Mouse (Mus musculus) megakaryocyte, embryonic 14.5 days (primary cell): ENCODE data around the gene Slc43a3. TPM values are rescaled to one million over a fixed set of nuclear protein-coding genes. Genes with fewer than 3 reads are reported as not detected.
A peak's percentile ranks its signal among the peaks of the same experiment; 100 is the strongest.

ENCODE experiments used
- H3K27me3 ChIP-seq: replicated peaks from 2 replicates; pipeline ENCODE3; 2012; ENCODE audit warnings: inconsistent platforms
- H3K36me3 ChIP-seq: replicated peaks from 2 replicates; pipeline ENCODE3; 2012; ENCODE audit warnings: low read length, inconsistent platforms, mixed read lengths
- H3K4me1 ChIP-seq: 2 replicates; pipeline ENCODE4 v1.6.1; 2012; ENCODE audit warnings: inconsistent platforms
- H3K4me3 ChIP-seq: replicated peaks from 2 replicates; pipeline ENCODE3; 2012; ENCODE audit warnings: moderate library complexity, mild to moderate bottlenecking, inconsistent platforms
- H3K9me3 ChIP-seq: 2 replicates; pipeline ENCODE4 v1.6.1; 2012; ENCODE audit warnings: inconsistent platforms
- FLI1 ChIP-seq: IDR thresholded peaks from 2 replicates; pipeline ENCODE4 v1.6.1; 2012; ENCODE audit warnings: low read length, inconsistent platforms, mixed read lengths
- GATA1 ChIP-seq: IDR thresholded peaks from 3 replicates; pipeline ENCODE4 v1.6.1; 2012; ENCODE audit warnings: mixed read lengths, low read length, inconsistent platforms, borderline replicate concordance
- polyA plus RNA-seq: library from polyadenylated mRNA; stranded (reverse); fragments of >175 nt; gene quantifications from 2 replicates; pipeline ENCODE4 v1.2.3, GENCODE M21; 2012; ENCODE audit warnings: low replicate concordance; ENCODE audit not compliant: insufficient read depth

Slc43a3 gene
- polyA plus RNA-seq, 1 experiment, result 4.4 TPM

DNA sequence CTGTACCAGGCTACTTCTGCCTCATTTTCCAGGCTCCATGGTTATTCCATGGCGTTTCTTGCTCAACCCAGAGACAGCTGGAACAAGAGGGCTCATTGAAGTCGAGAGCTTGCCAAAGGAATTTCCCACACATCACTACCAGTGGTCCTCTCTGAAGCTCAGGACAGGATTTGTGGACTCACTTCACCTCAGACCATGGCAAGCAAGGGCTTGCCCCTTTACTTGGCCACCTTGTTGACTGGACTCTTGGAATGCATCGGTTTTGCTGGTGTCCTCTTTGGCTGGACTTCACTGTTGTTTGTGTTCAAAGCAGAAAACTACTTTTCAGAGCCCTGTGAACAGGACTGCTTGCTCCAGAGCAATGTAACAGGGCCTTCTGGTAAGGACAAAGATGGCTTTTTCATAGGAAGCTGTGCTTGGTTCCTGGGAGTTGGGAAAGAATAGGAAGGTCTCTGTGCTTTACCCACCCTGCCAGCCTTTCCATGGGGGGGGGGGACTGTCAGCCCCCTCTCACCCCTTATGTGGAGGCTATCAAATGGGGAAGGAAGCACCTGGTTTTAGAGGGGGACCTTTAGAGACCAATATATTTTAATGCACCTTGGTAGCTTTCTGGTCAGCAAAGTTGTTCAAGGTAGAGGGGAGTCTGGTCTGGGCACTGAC, 1.2 kb downstream of the Slc43a3 start:
- H3K36me3 ChIP-seq, result peaks cover 31% of the 10 kb centered on the region
- peaks cover 38% of the 10 kb centered on the region for H3K4me1 ChIP-seq
- H3K27me3 ChIP-seq, result no peaks in the 10 kb centered on the region
- no peak for TF ChIP-seq FLI1
- no peak for TF ChIP-seq GATA1
- 0 out of 2 replicates have a peak, but pooled peaks cover 6% of the 10 kb centered on the region for H3K9me3 ChIP-seq
- peak overlapping the region; percentile 92 for H3K4me3 ChIP-seq

DNA sequence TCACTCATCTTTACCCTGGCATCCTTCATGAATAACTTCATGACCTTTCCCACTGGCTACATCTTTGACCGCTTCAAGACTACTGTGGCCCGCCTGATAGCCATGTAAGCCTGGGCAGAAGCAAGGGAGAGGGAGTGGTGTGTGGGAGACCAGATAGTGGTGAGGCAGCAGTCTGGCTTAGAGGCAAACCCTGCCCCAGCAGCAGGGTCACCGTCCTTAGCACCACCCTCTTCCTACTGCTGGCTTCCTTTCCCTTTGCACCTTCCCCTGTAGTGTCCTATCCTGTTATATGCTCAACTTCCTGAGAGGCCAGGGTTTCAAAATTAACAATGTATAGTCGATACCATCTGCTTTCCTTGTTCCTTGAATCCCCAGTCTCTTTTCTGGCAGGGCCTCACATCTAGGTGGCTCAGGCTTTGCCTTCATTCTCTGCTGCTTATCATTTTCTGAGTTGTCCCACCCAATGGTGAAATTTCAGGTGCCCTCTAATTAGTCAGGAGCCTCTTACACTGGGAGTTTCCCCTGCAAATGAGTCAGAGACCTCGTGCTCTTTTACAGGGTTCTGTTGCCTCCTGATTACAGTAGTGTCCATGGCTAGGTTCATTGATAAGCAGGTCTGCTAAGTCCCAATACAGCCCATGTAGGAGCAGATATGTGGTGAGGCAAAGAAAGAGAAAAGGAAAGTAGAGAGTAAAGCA, 2.0 kb downstream of the Slc43a3 start:
- Histone ChIP-seq H3K9me3 (no peaks in the 10 kb centered on the region), H3K4me3 (peak overlapping the region; percentile 92), H3K36me3 (peaks cover 35% of the 10 kb centered on the region), H3K27me3 (no peaks in the 10 kb centered on the region), H3K4me1 (peaks cover 38% of the 10 kb centered on the region)
- TF ChIP-seq GATA1, result no peak

DNA sequence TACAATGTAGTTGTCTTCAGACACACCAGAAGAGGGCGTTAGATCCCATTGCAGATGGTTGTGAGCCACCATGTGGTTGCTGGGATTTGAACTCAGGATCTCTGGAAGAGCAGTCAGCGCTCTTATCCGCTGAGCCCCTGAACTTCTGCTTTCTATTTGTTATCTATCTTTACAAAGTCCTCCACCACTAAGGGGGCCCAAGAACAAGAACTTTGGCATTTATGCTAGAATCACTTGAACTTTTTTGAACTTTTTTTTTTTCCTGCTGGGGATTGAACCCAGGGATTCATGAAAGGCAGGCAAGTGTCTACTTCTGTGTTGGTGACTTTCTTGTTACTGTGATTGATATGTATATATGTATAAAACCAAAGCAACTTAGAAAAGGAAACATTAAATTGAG, 2.9 kb downstream of the Slc43a3 start:
- Histone ChIP-seq H3K27me3 (no peaks in the 10 kb centered on the region), H3K4me3 (no peak overlapping the region), H3K4me1 (peaks cover 34% of the 10 kb centered on the region), H3K36me3 (peaks cover 44% of the 10 kb centered on the region), H3K9me3 (no peaks in the 10 kb centered on the region)
- TF ChIP-seq GATA1 (no peak), FLI1 (no peak)

DNA sequence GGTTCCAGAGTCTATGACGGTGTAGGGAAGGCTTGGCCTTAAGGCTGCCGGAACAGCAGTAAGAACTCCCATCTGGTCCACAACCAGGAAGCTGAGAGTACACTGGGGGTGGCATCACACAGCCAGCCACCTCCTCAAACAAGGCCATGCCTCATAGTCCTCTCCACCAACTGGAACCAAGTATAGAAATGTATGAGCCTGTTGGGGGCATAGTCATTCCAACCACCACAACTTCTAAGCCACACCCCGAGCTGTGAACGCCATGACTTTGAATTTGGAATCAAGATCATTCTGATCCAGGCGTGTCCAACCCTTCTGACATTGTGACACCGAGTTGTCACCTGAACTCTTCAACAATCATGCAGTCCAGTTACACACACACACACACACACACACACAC, 3.3 kb downstream of the Slc43a3 start:
- no peaks in the 10 kb centered on the region for H3K9me3 ChIP-seq
- H3K4me3 ChIP-seq, result no peak overlapping the region
- H3K4me1 ChIP-seq, result peaks cover 31% of the 10 kb centered on the region
- peaks cover 48% of the 10 kb centered on the region for H3K36me3 ChIP-seq
- TF ChIP-seq GATA1 (no peak), FLI1 (no peak)
- H3K27me3 ChIP-seq, result no peaks in the 10 kb centered on the region

DNA sequence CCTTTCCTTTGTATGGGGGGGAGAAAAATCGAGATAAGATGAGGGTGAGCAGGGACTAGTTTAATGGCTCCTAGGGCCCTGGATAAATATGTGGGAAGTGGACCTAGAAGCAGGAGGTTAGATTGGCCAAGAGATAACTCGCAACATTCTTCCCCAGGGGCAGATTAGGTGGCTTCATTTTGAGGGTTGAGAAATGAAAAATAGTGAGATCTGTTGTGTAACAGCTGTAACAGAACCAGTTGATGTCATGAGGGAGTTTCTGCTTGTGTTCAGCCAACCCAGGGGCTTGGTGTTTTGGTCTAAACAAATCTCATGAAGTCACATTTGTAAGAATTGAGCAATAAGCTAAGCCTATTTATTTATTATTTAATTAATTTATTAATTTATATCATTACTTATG, 5.0 kb downstream of the Slc43a3 start:
- Histone ChIP-seq H3K4me3 (no peak overlapping the region), H3K36me3 (peaks cover 64% of the 10 kb centered on the region), H3K4me1 (peaks cover 30% of the 10 kb centered on the region), H3K27me3 (no peaks in the 10 kb centered on the region), H3K9me3 (no peaks in the 10 kb centered on the region)
- TF ChIP-seq FLI1 (no peak), GATA1 (no peak)

DNA sequence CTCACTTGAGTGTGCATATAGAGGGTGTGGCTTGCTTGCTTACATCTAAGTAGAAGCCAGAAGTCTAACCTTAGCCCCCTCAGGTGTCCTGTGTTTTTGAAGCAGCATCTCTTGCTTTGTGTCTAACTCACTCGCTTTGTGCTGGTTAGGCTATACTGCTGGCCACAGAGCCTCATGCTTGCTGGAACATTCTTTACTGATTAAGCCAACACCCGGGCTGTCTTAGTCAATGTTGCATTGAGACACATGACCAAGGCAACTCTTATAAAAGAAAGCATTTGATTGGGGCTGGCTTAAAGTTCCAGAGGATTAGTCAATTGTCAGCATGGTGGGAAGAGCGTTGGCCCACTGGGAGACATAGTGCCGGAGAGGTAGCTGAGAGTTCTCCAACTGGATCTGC, 5.4 kb downstream of the Slc43a3 start:
- Histone ChIP-seq H3K36me3 (peaks cover 69% of the 10 kb centered on the region), H3K27me3 (no peaks in the 10 kb centered on the region), H3K9me3 (no peaks in the 10 kb centered on the region), H3K4me3 (no peak overlapping the region), H3K4me1 (peaks cover 26% of the 10 kb centered on the region)
- TF ChIP-seq FLI1, result no peak
- TF ChIP-seq GATA1, result no peak

DNA sequence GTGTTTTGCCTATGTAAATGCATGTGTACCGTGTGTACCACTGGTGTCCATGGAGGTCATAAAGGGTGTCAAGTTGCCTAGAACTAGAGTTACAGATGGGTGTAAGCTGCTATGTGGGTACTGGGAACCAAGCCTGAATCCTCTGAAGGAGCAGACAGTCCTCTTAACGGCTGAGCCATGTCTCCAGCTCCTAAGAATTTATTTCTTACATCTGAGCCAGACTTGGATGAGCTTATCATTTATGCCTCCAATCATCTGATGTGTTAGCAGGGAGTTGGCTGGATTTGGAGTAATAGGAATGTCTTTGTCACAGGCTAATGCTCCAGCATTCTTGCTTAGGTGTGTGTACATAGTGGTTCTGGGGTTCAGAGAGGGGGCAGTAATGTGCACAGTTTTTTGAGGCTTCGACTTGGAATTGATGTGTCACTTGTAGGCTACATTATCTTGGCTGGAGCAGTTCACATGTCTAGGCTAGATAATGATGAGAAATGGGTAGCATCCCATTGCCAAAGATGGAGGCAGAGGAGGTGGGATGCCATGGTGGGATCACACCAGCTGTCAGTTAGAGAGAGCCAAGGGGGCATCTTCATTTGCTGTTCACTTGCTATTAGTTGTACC, 10.9 kb downstream of the Slc43a3 start:
- H3K27me3 ChIP-seq, result no peaks in the 10 kb centered on the region
- peaks cover 96% of the 10 kb centered on the region for H3K36me3 ChIP-seq
- H3K4me3 ChIP-seq, result no peak overlapping the region
- H3K4me1 ChIP-seq, result peaks cover 6% of the 10 kb centered on the region; the same call in 1 of the 2 replicates
- TF ChIP-seq GATA1, result no peak
- no peak for TF ChIP-seq FLI1
- H3K9me3 ChIP-seq, result no peaks in the 10 kb centered on the region

DNA sequence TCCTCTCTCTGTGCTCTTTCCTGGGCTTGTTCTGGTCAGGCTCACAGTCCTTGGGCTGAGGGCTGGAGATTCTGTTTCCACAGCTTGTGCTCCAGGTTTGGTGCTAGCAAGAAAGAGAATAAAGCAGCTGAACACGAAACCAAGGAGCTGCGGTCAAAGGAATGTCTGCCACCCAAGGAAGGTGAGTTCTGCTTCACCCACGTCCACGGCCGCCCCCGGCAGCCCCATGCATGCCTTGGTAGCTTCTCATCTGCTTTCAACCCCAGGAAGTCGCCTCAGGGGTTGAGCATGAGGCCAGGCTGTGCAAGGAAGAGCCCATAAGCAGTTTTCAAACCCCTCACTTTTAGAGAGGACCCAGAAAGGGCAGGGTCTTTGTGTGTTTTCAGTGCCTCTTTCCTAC, 11.9 kb downstream of the Slc43a3 start:
- Histone ChIP-seq H3K36me3 (peaks cover 98% of the 10 kb centered on the region), H3K4me1 (peaks cover 6% of the 10 kb centered on the region; the same call in 1 of the 2 replicates), H3K4me3 (no peak overlapping the region), H3K27me3 (no peaks in the 10 kb centered on the region), H3K9me3 (no peaks in the 10 kb centered on the region)
- TF ChIP-seq GATA1, result no peak
- TF ChIP-seq FLI1, result no peak

DNA sequence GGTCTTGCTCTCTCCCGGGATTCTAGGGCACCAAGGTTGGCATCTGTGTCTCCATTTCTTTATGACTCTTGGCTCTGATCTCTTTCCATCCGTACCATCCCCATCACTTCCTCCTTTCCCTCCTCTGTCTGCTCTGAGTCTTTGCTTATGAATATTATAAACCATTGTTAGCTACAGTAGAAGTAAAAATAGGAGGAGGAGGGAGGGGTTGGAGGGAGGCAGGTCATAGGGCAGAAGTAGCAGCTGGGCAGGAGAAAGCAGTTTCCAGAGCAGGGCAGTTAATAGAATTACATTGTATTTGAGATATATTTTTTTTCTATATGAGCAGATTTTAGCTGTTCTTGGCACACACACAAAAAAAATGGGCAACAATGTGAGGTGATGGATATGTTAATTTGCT, 12.3 kb downstream of the Slc43a3 start:
- Histone ChIP-seq H3K4me3 (no peak overlapping the region), H3K4me1 (peaks cover 6% of the 10 kb centered on the region; the same call in 1 of the 2 replicates), H3K9me3 (no peaks in the 10 kb centered on the region), H3K27me3 (no peaks in the 10 kb centered on the region), H3K36me3 (peaks cover 98% of the 10 kb centered on the region)
- TF ChIP-seq GATA1 (no peak), FLI1 (no peak)

DNA sequence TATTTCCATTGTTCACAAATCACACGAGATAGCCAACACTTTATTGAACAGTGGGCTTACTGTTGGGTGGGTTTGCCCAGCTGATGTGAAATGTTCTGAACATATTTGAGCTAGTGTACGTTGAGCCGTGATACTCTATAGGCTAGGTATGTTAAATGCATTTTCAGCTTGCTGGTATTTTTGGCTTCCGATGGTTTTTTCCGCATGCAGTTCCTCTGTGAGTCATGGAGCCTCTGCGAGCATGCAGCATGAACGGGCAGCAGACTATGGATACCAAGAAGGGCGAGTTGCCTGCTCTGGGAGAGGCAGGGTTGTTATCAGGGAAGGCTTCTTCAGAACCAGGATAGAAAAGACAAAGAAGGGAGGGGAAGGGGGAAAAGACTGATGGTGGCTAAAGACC, 14.6 kb downstream of the Slc43a3 start:
- Histone ChIP-seq H3K9me3 (no peaks in the 10 kb centered on the region), H3K4me1 (peaks cover 6% of the 10 kb centered on the region; the same call in 1 of the 2 replicates), H3K36me3 (peaks cover 96% of the 10 kb centered on the region), H3K27me3 (no peaks in the 10 kb centered on the region), H3K4me3 (no peak overlapping the region)
- TF ChIP-seq FLI1 (no peak), GATA1 (no peak)
